Mouse (Mus musculus) kidney, adult 8-10 months (tissue): ENCODE measurements at regions not wholly inside any gene's neighbourhood (a gene's known extent, or its start where the extent isn't known, plus 50 kb on each side); places are given as distances from the start of the nearest gene placed in this dataset.
A peak's percentile ranks its signal among the peaks of the same experiment; 100 is the strongest.
"Not testable (repeated sequence)": the region's sequence is repeated elsewhere in the genome, so short reads cannot be mapped to it uniquely, and the experiment has no call there.

Source experiments
- DNase-seq, 2 experiments: peaks; one replicate each; pipeline ENCODE4 v3.0.0; 2022

DNA sequence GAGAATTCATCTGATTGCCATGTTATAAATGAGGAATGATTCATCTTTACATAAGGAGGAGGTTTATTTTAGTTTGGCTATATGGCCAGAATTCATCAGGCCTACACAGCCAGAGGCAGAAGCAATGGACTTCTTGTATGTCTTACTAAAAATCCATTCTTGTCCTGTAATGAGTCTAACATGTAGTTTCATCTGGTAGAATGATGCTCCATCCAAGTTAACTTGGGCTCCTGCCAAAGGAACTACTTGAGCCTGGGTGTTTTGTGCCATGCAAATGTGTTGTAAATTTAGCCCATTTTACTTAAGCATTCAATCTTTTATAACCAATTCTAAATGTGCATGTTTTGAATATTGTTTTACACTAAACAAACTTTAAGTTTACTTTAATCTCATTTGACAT lies 462.9 kb upstream of the Pom121l12 start:
- no peak for DNase-seq

DNA sequence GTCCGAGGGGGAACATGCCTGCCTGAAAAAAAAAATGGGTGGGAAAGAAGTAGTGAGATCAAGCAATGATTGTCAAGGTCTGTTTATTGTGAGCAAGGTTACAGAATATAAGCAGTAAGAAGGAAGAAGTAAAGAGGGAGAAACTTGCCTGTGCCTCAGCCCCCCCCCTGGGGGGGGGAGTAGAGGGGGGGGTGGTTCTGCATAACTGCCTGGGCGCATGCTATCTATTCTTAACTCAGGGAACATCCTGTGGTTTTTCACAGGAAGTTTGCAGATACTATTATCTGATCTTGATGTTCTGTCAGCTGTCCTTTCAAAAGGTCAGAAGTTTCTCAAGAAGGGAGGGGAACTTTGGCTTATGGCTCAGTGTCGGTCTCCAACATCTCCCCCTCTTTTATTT lies 456.7 kb upstream of the Pom121l12 start:
- DNase-seq: not testable (repeated sequence)

DNA sequence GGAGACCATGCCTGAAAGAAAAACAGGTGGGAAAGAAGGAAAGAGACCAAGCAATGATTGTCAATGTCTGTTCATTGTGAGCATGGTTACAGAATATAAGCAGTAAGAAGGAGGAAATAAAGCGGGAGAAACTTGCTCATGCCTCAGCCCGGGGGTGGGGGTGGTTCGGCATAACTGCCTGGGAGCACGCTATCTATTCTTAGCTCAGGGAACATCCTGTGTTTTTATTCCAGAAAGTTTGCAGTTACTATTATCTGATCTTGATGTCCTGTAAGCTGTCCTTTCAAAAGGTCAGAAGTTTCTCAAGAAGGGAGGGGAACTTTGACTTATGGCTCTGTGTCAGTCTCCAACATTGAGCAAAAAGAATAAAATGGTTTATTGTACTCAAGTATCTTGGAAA lies 451.4 kb upstream of the Pom121l12 start:
- no peak for DNase-seq

DNA sequence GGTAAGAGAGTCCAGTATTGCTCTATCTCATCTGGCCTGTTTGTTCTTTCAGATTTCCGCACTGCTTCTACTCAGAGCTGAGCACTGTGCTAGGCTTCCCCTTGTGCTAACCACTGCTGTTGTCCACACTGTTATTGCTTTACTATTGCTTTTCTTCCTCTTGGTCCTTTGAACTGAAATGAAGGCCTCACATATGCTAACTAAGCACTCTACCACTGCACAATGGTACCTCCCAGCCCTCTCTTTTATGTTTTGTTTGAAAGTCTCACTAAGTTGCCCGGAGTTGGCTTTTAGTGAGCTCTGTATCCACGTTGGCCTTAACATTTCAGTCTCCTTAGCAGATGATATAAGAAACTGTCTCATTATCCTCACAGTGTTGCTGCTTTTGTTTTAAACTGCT lies 439.7 kb upstream of the Pom121l12 start:
- DNase-seq: no peak

DNA sequence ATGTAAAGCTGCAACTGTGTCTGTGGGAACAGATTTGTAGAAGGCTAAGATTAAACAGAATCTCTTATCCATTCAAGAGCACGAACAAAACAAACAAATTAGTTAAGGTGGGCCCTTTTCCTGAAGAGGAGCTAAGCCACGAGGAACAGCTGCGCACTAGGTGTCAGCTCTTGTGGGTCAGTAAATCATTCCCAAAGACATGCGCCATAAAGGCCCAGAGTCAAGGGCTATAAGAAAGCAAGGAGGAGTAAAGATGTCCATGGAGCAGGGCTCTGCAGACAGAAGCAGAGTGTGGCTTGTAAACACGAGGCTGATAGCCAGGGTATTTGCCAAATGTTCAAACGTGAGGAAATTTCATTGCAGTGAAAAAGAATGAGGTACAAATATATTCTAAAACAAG lies 429.6 kb upstream of the Pom121l12 start:
- DNase-seq: no peak

DNA sequence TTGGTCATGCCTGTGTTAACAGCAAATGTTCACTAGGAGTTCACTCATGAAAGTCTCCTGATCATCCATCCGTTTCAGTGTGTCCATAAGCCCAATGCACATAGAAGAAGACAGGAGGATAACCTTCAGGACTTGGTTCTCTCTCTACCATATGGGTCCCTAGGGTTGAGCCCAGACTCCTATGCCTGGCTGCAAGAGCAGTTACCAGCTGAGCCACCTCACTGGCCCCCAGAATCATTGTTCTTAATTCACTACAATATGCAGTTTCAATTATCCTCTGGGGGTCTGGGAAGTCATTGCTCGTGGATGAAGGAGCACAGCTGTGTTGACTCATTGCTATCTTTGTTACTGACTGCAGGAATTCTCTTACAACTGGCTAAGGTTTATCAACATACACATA lies 424.5 kb upstream of the Pom121l12 start:
- DNase-seq: no peak

DNA sequence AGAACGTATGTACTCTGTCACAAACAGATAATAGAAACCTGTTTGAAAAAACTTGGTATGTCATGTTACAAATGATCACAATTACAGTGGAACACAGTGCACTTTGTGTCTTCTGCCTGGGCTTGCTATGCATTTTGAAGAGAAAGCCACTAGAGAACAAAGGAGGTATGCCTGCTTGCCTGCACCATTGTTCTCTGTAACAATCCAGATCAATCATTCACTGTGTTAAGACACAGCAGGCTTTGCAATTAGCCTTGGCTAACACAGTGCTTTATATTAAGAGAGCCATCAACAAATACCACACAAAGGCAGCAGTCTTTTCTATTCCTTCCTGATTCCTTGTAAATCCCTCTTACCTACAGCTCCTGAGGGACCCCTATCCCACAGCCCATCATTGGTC lies 417.1 kb upstream of the Pom121l12 start:
- DNase-seq: no peak

DNA sequence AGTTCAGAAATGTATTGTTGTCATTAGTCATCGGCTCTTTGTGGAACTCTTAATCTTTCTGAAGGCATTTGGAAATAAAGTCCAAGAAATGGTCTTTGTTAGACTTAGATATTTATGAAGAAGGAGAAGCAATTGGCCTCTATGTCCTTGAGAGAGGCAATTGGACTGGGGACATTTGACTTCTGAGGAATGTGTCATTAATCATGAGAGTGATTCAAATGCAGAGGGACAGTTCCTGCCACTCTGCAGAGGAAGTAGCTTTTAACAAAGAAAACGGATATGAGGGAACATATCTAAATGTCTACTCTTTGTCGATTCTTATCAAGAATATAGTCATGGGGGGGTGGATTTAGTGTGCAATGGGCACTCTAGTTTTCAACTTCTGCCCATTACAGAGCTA lies 416.6 kb upstream of the Pom121l12 start:
- no peak for DNase-seq

DNA sequence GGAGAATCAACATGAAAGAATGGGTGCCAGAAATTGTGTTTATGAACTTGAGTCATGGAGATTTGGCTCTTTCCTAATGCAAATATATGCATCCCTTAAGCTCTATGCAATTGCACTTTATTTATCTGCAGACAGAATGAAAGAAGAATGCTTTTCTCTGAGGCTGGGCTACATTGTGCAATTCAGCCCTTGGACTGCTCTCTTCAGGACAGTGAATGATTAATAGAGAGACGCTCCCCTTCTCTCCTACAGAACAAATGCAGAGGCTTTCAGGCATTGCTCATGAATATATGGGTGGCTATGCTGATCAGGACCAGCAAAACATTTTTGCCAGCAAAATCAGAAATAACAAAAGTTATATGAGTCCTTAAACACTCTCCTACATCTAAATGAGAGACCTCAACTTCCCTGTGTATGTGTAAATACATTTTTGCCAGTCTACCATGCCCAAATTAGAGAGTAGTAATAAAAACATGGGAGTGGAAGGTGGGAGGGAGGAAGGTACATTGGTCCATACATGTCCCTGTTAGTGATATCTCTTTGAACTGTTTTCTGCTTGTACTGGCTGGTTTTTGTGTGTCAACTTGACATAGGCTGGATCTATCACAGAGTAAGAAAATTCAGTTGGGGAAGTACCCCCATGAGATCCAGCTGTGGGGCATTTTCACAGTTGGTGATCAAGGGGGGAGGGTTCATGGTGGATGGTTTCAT lies 415.7 kb upstream of the Pom121l12 start:
- peak; percentile 1 to 20 for DNase-seq

DNA sequence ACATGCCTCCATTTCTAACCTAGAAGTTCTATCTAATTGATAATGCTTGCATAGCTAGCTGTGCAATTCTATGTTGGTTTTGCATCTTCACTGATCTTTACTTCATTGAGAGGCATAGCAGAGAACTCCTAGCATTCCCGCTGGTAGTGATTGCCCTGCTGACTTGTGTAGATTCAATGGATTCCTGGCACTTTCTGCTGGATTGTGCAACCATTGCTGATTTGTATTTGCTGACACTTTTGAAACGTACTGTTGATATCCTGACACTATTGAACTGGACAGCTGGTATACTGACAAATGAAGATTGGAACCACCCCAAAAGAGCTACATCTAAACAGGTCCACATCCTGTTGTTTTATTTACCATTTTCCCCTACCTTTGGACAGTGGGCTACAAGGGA lies 404.0 kb upstream of the Pom121l12 start:
- DNase-seq: no peak
